Mouse (Mus musculus): ENCODE measurements at regions not wholly inside any gene's neighbourhood (a gene's known extent, or its start where the extent isn't known, plus 50 kb on each side); places are given as distances from the start of the nearest gene placed in this dataset.

GRCm38 (mm10) chr11:25437206-25437605 lies 773.4 kb downstream of the 5730522E02Rik start:
- H3K4me1 ChIP-seq (ENCODE audit: control insufficient read depth in 1 of 2, insufficient read depth in 2 of 2): no peaks in the 10 kb centered on the region
- no peak overlapping the region for H3K4me3 ChIP-seq (replicated peaks in 1 of 3; ENCODE audit: low read depth in 2 of 3, low read length in 2 of 3, poor library complexity in 1 of 3)
- DNase-seq (ENCODE audit: extremely low read depth): no peak
- TF ChIP-seq HCFC1 (IDR thresholded peaks at IDR 0.05; ENCODE audit: low read depth, low read length): no peak
- TF ChIP-seq ZMIZ1 (IDR thresholded peaks at IDR 0.05; ENCODE audit: low read depth, low read length): no peak
- no peak for TF ChIP-seq IRF4 (IDR thresholded peaks at IDR 0.05; ENCODE audit: low read depth, low read length)
- no peak for TF ChIP-seq CHD2 (IDR thresholded peaks at IDR 0.05; ENCODE audit: low read length)
- no peak for TF ChIP-seq JUND (conservative IDR thresholded peaks at IDR 0.05; ENCODE audit: low read depth, low read length)
- TF ChIP-seq GABPA (IDR thresholded peaks at IDR 0.05; ENCODE audit: insufficient replicate concordance, low read depth, low read length): no peak
- TF ChIP-seq SIN3A (IDR thresholded peaks at IDR 0.05; ENCODE audit: low read length): no peak
- no peak for TF ChIP-seq POLR2AphosphoS2 (IDR thresholded peaks at IDR 0.05; ENCODE audit: low read depth, low read length)
- TF ChIP-seq MYC (IDR thresholded peaks at IDR 0.05; ENCODE audit: low read depth, low read length): no peak
- no peak for TF ChIP-seq ELF1 (IDR thresholded peaks at IDR 0.05; ENCODE audit: low read depth, low read length)
- no peak for TF ChIP-seq RAD21 (IDR thresholded peaks at IDR 0.05; ENCODE audit: low read depth, low read length)
- no peak for TF ChIP-seq MEF2A (IDR thresholded peaks at IDR 0.05; ENCODE audit: borderline replicate concordance, low read depth, low read length)
- no peak for TF ChIP-seq USF2 (conservative IDR thresholded peaks at IDR 0.05; ENCODE audit: low read depth, low read length)
- TF ChIP-seq MXI1 (IDR thresholded peaks at IDR 0.05; ENCODE audit: low read depth, low read length): no peak
- in situ Hi-C loops (cut with MboI; ENCODE audit: low pct_ligation_motif_present, low pct_unique_long_range_greater_than_20kb, low sequenced_read_pairs): no loop called here
- peaks cover 3% of the 10 kb centered on the region for H3K9me3 ChIP-seq (replicated peaks; ENCODE audit: low read length)
- H3K79me2 ChIP-seq (replicated peaks; ENCODE audit: control insufficient read depth, extremely low read depth, insufficient read depth, poor library complexity, severe bottlenecking): no peaks in the 10 kb centered on the region
- H3K9ac ChIP-seq (ENCODE audit: insufficient read depth, low read depth): no peak overlapping the region
- no peak overlapping the region for H3K4me2 ChIP-seq (ENCODE audit: insufficient read depth, low read depth, poor library complexity, severe bottlenecking)
- H3K36me3 ChIP-seq (replicated peaks in 1 of 2; ENCODE audit: control insufficient read depth in 1 of 2, insufficient read depth in 1 of 2, low read length in 1 of 2): no peaks in the 10 kb centered on the region
- dilution Hi-C loops (cut with MboI; ENCODE audit: extremely low pct_ligation_motif_present, extremely low pct_unique_long_range_greater_than_20kb, low sequenced_read_pairs): no loop called here
- no peaks in the 10 kb centered on the region for H3K27me3 ChIP-seq (replicated peaks)
- no peak overlapping the region for H3K27ac ChIP-seq (ENCODE audit: insufficient read depth, low read depth)

DNA sequence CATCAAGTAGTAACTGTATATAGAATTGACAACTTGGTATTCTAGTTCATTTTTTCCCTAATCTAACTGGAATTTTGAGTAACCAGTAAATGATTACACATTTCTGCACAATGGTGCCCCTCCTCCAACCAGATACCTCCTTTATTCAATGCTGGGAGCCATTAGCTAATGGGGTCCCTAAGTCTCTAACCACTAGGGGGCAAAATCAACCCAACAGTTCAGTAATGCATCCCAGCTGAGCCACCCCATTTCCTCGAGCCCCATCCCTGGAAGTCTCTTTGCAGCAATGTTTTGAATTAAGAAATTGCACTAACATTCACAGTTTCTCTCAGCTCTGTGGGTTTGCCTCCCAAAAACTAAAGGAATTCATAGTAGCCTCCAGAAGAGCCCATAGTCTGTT lies 774.9 kb downstream of the 5730522E02Rik start:
- H3K36me3 ChIP-seq (replicated peaks in 1 of 2; ENCODE audit: control insufficient read depth in 1 of 2, insufficient read depth in 1 of 2, low read length in 1 of 2): no peaks in the 10 kb centered on the region
- no peak overlapping the region for H3K27ac ChIP-seq (ENCODE audit: insufficient read depth, low read depth)
- no peak overlapping the region for H3K4me2 ChIP-seq (ENCODE audit: insufficient read depth, low read depth, poor library complexity, severe bottlenecking)
- H3K9ac ChIP-seq (ENCODE audit: insufficient read depth, low read depth): no peak overlapping the region
- dilution Hi-C loops (cut with MboI; ENCODE audit: extremely low pct_ligation_motif_present, extremely low pct_unique_long_range_greater_than_20kb, low sequenced_read_pairs) (no loop called here), in situ Hi-C loops (cut with MboI; ENCODE audit: low pct_ligation_motif_present, low pct_unique_long_range_greater_than_20kb, low sequenced_read_pairs) (no loop called here)
- DNase-seq (ENCODE audit: extremely low read depth): peak; percentile 13
- no peaks in the 10 kb centered on the region for H3K27me3 ChIP-seq (replicated peaks)
- H3K9me3 ChIP-seq (replicated peaks; ENCODE audit: low read length): peaks cover 3% of the 10 kb centered on the region
- H3K79me2 ChIP-seq (replicated peaks; ENCODE audit: control insufficient read depth, extremely low read depth, insufficient read depth, poor library complexity, severe bottlenecking): no peaks in the 10 kb centered on the region
- H3K4me1 ChIP-seq (ENCODE audit: control insufficient read depth in 1 of 2, insufficient read depth in 2 of 2): no peaks in the 10 kb centered on the region
- no peak overlapping the region for H3K4me3 ChIP-seq (replicated peaks in 1 of 3; ENCODE audit: low read depth in 2 of 3, low read length in 2 of 3, poor library complexity in 1 of 3)
- TF ChIP-seq CHD1 (IDR thresholded peaks at IDR 0.05; ENCODE audit: low read depth, low read length): no peak
- no peak for TF ChIP-seq ETS1 (conservative IDR thresholded peaks at IDR 0.05; ENCODE audit: low read depth, low read length)
- TF ChIP-seq MEF2A (IDR thresholded peaks at IDR 0.05; ENCODE audit: borderline replicate concordance, low read depth, low read length): no peak
- TF ChIP-seq RAD21 (IDR thresholded peaks at IDR 0.05; ENCODE audit: low read depth, low read length): peak; percentile 27
- TF ChIP-seq MXI1 (IDR thresholded peaks at IDR 0.05; ENCODE audit: low read depth, low read length): no peak
- no peak for TF ChIP-seq USF2 (conservative IDR thresholded peaks at IDR 0.05; ENCODE audit: low read depth, low read length)
- peak; percentile 20 to 51; a peak in 2 of 4 replicates for TF ChIP-seq CTCF (conservative IDR thresholded peaks at IDR 0.05 in 1 of 2, IDR thresholded peaks at IDR 0.05 in 1 of 2; ENCODE audit: low read depth in 2 of 2, low read length in 2 of 2)
- TF ChIP-seq TCF12 (IDR thresholded peaks at IDR 0.05; ENCODE audit: low read depth, low read length): no peak
- TF ChIP-seq NRF1 (IDR thresholded peaks at IDR 0.05; ENCODE audit: low read depth, low read length): no peak
- TF ChIP-seq POLR2AphosphoS2 (IDR thresholded peaks at IDR 0.05; ENCODE audit: low read depth, low read length): no peak
- peak; percentile 39 for TF ChIP-seq SMC3 (IDR thresholded peaks at IDR 0.05; ENCODE audit: low read depth, low read length)
- no peak for TF ChIP-seq GABPA (IDR thresholded peaks at IDR 0.05; ENCODE audit: insufficient replicate concordance, low read depth, low read length)
- TF ChIP-seq BHLHE40 (IDR thresholded peaks at IDR 0.05; ENCODE audit: low read depth, low read length): no peak
- TF ChIP-seq E2F4 (IDR thresholded peaks at IDR 0.05; ENCODE audit: insufficient replicate concordance, low read depth, low read length): no peak

Measured in CH12.LX (cell line).